Mouse (Mus musculus): ENCODE measurements around the gene Cnga2.

- TF ChIP-seq TAL1 (conservative IDR thresholded peaks at IDR 0.05; ENCODE audit: low read depth, low read length) (no peak), CTCF (IDR thresholded peaks at IDR 0.05; ENCODE audit: low read depth, low read length) (no peak)
Measured at GRCm38 (mm10) chrX:72022241-72022640, 30.6 kb downstream of the Cnga2 start.
